Mouse (Mus musculus): ENCODE measurements around the gene Kif1b. TPM values are rescaled to one million over a fixed set of nuclear protein-coding genes. Genes with fewer than 3 reads are reported as not detected.

Kif1b gene
- polyA plus RNA-seq, 1 experiment, result 232 TPM

- no peak for DNase-seq (ENCODE audit: low read depth)
- TF ChIP-seq POLR2A (IDR thresholded peaks at IDR 0.05; ENCODE audit: borderline replicate concordance, extremely low read depth, insufficient read depth, insufficient read length, poor library complexity, severe bottlenecking) (no peak), CTCF (IDR thresholded peaks at IDR 0.05; ENCODE audit: borderline replicate concordance, extremely low read depth, insufficient read depth, insufficient read length) (no peak)
Measured at GRCm38 (mm10) chr4:149263218-149263617, 44.3 kb downstream of the Kif1b start.

- no peak for TF ChIP-seq CTCF (IDR thresholded peaks at IDR 0.05; ENCODE audit: borderline replicate concordance, extremely low read depth, insufficient read depth, insufficient read length)
- TF ChIP-seq POLR2A (IDR thresholded peaks at IDR 0.05; ENCODE audit: borderline replicate concordance, extremely low read depth, insufficient read depth, insufficient read length, poor library complexity, severe bottlenecking), result no peak
- no peak for DNase-seq (ENCODE audit: low read depth)
Measured at GRCm38 (mm10) chr4:149261466-149261865, 46.0 kb downstream of the Kif1b start.

GRCm38 (mm10) chr4:149260911-149261310 lies 46.6 kb downstream of the Kif1b start:
- no peak for TF ChIP-seq POLR2A (IDR thresholded peaks at IDR 0.05; ENCODE audit: borderline replicate concordance, extremely low read depth, insufficient read depth, insufficient read length, poor library complexity, severe bottlenecking)
- TF ChIP-seq CTCF (IDR thresholded peaks at IDR 0.05; ENCODE audit: borderline replicate concordance, extremely low read depth, insufficient read depth, insufficient read length), result no peak
- no peak for DNase-seq (ENCODE audit: low read depth)

DNA sequence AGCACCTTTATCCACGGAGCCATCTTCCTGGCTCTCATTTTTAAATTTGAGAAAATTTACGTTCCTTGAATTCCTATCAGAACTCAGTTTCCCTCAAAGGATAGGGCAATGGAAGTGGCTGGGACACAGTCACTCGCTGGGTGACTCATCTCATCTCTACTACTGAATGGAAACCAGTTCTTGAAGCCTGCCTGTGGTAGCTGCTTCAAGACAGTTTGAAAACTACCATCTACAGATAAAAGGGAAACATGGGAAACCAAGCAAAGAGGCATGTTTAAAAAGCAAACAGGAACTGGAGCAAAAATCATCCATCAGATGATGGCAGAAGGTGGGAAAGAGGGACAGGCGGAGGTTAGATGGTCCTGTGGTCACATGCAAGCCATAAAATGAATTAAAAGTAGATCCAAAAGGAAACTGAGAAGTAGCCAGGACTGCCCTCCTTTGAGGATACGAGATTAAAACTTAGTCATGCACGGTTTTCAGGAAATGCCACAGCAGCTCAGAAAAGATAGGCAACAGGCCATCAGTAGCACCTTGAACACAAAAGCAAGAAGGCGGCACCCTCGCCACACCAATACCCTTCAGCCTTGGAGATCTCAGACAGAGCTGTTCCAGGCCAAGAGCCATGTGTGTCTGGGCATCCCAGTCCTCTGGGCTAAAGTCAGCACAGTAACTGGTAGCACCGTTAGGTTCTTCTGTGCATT lies 48.0 kb downstream of the Kif1b start:
- DNase-seq (ENCODE audit: low read depth), result no peak
- no peak for TF ChIP-seq POLR2A (IDR thresholded peaks at IDR 0.05; ENCODE audit: borderline replicate concordance, extremely low read depth, insufficient read depth, insufficient read length, poor library complexity, severe bottlenecking)
- no peak for TF ChIP-seq CTCF (IDR thresholded peaks at IDR 0.05; ENCODE audit: borderline replicate concordance, extremely low read depth, insufficient read depth, insufficient read length)

DNA sequence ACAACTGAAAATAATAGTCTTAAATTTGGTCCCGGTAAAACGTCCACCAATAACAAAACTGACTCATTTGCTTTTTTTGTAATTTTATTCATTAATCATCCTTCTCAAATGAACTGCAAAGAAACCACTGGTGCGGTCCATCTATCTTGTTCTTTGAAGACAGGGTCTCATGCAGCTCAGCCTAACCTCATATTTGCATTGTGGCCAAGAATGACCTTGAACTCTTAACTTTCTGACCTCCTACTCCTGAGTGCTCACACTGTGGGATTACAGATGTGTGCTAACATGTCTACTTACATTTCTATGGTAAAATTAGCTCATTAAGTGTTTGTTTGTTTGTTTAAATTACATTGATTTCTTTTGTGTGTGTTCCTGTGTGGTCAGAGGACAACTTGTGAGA lies 48.6 kb downstream of the Kif1b start:
- DNase-seq (ENCODE audit: low read depth), result no peak
- no peak for TF ChIP-seq POLR2A (IDR thresholded peaks at IDR 0.05; ENCODE audit: borderline replicate concordance, extremely low read depth, insufficient read depth, insufficient read length, poor library complexity, severe bottlenecking)
- no peak for TF ChIP-seq CTCF (IDR thresholded peaks at IDR 0.05; ENCODE audit: borderline replicate concordance, extremely low read depth, insufficient read depth, insufficient read length)

DNA sequence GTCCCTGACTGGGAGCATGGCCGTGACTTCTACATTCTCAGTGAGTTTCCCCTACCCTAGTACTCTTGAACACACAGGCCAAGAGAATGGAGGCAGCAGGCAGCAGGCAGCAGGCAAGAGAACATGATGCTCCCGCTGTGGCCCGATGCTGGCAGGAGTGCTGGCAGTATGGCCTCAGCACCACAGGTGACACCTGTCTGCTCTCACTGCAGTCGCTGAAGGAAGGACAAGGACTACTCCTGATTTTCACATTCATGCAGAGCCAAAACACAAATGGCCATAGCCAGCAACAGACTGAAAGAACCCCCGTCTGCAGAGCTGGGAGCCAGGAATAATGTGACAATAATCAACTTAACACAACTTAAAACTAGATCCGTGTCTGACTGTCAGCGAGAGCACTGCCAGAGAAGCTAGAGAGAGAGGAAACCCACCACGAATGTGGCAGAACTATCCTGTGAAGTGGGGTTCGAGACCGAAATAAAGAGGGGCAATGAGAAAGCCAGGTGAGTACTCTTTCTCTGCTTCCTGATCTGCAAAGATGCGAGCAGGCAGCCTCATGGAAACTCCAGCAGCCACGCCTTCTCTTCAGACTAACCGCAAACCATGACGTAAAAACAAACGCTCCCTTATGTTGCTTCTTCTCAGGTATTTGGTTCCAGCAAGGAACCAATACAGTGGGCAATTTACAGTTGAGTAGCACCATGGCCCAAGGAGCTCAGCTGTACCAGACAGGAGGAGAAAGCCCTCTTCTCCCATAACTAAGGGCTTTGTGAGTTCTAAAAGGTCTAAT lies 50.8 kb downstream of the Kif1b start:
- DNase-seq (ENCODE audit: low read depth), result no peak

DNA sequence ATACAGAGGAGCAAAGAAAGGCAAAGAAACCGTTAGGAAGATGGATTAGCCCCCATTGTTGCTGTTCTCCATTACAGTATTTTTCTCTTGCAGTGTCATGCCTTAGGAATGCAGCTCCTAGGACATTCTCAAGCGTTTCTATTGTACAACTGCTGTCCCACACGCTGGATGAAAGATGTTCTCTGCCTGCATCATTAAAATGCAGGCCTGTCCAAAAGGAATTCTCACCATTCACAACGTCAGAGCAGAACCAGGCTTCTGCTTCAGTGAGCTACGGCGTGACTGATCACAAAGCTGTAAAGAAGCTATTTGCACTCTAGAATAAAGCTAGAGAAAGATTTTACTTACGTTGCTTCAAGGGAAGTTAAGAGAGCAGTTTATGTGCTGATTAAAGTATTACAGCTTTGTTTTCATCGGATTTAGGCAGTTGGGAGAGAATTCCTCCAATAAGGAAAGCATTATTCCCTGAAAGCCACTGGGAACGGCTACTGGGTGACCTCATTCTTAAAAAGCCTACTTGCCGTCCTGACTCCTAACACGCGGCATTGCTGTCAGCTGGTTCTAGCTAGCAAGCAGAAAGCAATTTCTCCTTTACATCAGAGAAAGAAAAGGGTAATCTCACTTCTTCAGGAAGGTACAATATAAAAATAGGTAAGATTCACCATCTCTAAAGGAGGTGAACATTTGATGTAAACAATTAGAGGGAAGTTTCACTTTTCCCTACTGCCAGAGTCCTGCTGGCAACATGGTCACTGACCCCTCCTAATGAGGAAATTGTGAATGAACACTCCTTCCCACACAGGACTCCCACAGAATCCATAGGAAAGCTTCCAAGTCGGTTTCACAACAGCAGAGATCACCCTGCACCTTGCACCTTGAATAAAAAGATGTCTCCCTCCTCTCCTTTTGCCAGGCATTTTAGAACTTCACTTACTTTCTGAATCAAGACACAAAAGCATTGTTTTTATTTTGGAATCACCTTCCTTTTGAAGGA lies 51.9 kb downstream of the Kif1b start:
- peak; percentile 91 for DNase-seq (ENCODE audit: low read depth)
- TF ChIP-seq POLR2A (IDR thresholded peaks at IDR 0.05; ENCODE audit: borderline replicate concordance, extremely low read depth, insufficient read depth, insufficient read length, poor library complexity, severe bottlenecking) (no peak), CTCF (IDR thresholded peaks at IDR 0.05; ENCODE audit: borderline replicate concordance, extremely low read depth, insufficient read depth, insufficient read length) (no peak)

More for the DNA sequence above, 50.8 kb downstream of the Kif1b start:
- TF ChIP-seq POLR2A (IDR thresholded peaks at IDR 0.05; ENCODE audit: borderline replicate concordance, extremely low read depth, insufficient read depth, insufficient read length, poor library complexity, severe bottlenecking), result no peak
- TF ChIP-seq CTCF (IDR thresholded peaks at IDR 0.05; ENCODE audit: borderline replicate concordance, extremely low read depth, insufficient read depth, insufficient read length), result no peak

- no peak for TF ChIP-seq POLR2A (IDR thresholded peaks at IDR 0.05; ENCODE audit: borderline replicate concordance, extremely low read depth, insufficient read depth, insufficient read length, poor library complexity, severe bottlenecking)
- no peak for TF ChIP-seq CTCF (IDR thresholded peaks at IDR 0.05; ENCODE audit: borderline replicate concordance, extremely low read depth, insufficient read depth, insufficient read length)
Measured at GRCm38 (mm10) chr4:149254827-149255226, 52.7 kb downstream of the Kif1b start.

GRCm38 (mm10) chr4:149249311-149249710 lies 58.2 kb downstream of the Kif1b start:
- TF ChIP-seq POLR2A (IDR thresholded peaks at IDR 0.05; ENCODE audit: borderline replicate concordance, extremely low read depth, insufficient read depth, insufficient read length, poor library complexity, severe bottlenecking), result no peak
- no peak for TF ChIP-seq CTCF (IDR thresholded peaks at IDR 0.05; ENCODE audit: borderline replicate concordance, extremely low read depth, insufficient read depth, insufficient read length)
- no peak for DNase-seq (ENCODE audit: low read depth)

More at GRCm38 (mm10) chr4:149254827-149255226, 52.7 kb downstream of the Kif1b start:
- no peak for DNase-seq (ENCODE audit: low read depth)

DNA sequence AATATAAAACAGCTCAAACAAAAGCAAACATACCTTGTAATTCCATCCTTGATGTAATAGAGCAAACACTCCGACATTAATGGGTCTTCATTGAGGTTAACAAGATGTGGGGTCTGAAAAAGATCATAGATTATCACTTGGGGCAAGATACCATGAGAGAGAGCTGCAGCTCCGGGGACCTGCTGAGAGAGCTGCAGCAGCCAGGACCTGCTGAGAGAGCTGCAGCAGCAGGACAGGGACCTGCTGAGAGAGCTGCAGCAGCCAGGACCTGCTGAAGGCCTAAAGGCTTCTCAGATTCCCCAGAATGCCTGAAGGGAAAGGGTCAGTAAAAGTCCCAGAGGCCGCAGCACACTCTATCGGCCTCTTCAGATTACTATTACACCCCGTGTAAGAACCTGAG lies 59.7 kb downstream of the Kif1b start:
- no peak for TF ChIP-seq POLR2A (IDR thresholded peaks at IDR 0.05; ENCODE audit: borderline replicate concordance, extremely low read depth, insufficient read depth, insufficient read length, poor library complexity, severe bottlenecking)
- no peak for TF ChIP-seq CTCF (IDR thresholded peaks at IDR 0.05; ENCODE audit: borderline replicate concordance, extremely low read depth, insufficient read depth, insufficient read length)
- peak; percentile 38 for DNase-seq (ENCODE audit: low read depth)

All from brain, embryonic 14.5 days (tissue).